Mouse (Mus musculus) neural tube, embryonic 12.5 days (tissue): ENCODE data around the gene Gpr160. TPM values are rescaled to one million over a fixed set of nuclear protein-coding genes. Genes with fewer than 3 reads are reported as not detected.

Source experiments
- ATAC-seq: fragments of 200-750 bp; cut with Nextera tagmentation; 2 replicates; pipeline ENCODE4 v1.8.0; 2017; ENCODE audit warnings: low read depth, mild to moderate bottlenecking, moderate TSS enrichment, moderate library complexity; ENCODE audit not compliant: low FRiP score
- H3K27ac ChIP-seq: fragments of 300-500 bp; sonication (generic); 2 replicates; pipeline ENCODE4 v1.5.1; 2016
- H3K27me3 ChIP-seq: fragments of 300-500 bp; sonication (generic); replicated peaks from 2 replicates; pipeline ENCODE4 v1.6.1; 2016; ENCODE audit warnings: mild to moderate bottlenecking
- H3K36me3 ChIP-seq: fragments of 300-500 bp; sonication (generic); 2 replicates; pipeline ENCODE4 v1.6.1; 2016; ENCODE audit warnings: mild to moderate bottlenecking
- H3K4me1 ChIP-seq: fragments of 300-500 bp; sonication (generic); 2 replicates; pipeline ENCODE4 v1.6.1; 2016
- H3K4me2 ChIP-seq: fragments of 300-500 bp; sonication (generic); replicated peaks from 2 replicates; pipeline ENCODE4 v1.6.1; 2016; ENCODE audit warnings: mild to moderate bottlenecking
- H3K4me3 ChIP-seq: fragments of 300-500 bp; sonication (generic); 2 replicates; pipeline ENCODE4 v1.5.1; 2016
- H3K9ac ChIP-seq: fragments of 300-500 bp; sonication (generic); 2 replicates; pipeline ENCODE4 v1.6.1; 2016; ENCODE audit warnings: mild to moderate bottlenecking
- H3K9me3 ChIP-seq: fragments of 300-500 bp; sonication (generic); 2 replicates; pipeline ENCODE4 v1.6.1; 2016; ENCODE audit warnings: mild to moderate bottlenecking
- WGBS: fragments of 180-500 bp; shearing (Covaris S2); methylation state at CpG from one replicate; pipeline ENCODE4 v1.1.7; 2016; 5-methylcytosine and 5-hydroxymethylcytosine counted together
- polyA plus RNA-seq: library from polyadenylated mRNA; unstranded; fragments of >200 nt; fragmentation: Nextera tagmentation; extraction: Ambion mirVana; gene quantifications from 2 replicates; pipeline ENCODE4 v1.2.1, GENCODE M21; 2016

Gpr160 gene
- polyA plus RNA-seq, 1 experiment from 2014 or later: 1.9 TPM

DNA sequence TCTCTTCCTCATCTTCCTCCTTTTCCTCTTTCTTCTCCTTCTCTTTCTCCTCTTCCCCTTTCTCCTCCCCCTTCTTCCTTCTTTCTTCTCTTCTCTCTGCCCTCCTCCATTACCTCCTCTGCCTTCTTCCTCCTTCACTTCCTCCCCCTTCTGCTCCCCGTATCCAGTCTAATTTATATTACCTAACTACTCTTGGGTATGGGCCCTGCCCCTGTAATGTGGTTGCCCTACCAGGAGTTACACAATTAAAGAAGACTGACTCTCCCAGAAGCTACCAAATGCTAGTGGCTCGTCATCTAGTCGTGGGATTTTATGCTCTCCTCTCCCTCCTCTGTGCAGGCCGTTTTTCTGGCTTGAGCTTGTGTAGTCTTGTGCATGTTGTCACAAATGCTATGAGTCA, 5.0 kb downstream of the Gpr160 start:
- no peak overlapping the region for H3K4me2 ChIP-seq
- H3K27ac ChIP-seq: no peak overlapping the region
- peaks cover 5% of the 10 kb centered on the region; the same call in 1 of the 2 replicates for H3K4me1 ChIP-seq
- H3K27me3 ChIP-seq: peaks cover 13% of the 10 kb centered on the region
- WGBS: 85% methylated on average over 4 of the region's 4 CpGs
- H3K4me3 ChIP-seq: no peak overlapping the region
- no peaks in the 10 kb centered on the region for H3K36me3 ChIP-seq
- ATAC-seq: no peak
- H3K9me3 ChIP-seq: no peaks in the 10 kb centered on the region
- H3K9ac ChIP-seq: no peak overlapping the region

DNA sequence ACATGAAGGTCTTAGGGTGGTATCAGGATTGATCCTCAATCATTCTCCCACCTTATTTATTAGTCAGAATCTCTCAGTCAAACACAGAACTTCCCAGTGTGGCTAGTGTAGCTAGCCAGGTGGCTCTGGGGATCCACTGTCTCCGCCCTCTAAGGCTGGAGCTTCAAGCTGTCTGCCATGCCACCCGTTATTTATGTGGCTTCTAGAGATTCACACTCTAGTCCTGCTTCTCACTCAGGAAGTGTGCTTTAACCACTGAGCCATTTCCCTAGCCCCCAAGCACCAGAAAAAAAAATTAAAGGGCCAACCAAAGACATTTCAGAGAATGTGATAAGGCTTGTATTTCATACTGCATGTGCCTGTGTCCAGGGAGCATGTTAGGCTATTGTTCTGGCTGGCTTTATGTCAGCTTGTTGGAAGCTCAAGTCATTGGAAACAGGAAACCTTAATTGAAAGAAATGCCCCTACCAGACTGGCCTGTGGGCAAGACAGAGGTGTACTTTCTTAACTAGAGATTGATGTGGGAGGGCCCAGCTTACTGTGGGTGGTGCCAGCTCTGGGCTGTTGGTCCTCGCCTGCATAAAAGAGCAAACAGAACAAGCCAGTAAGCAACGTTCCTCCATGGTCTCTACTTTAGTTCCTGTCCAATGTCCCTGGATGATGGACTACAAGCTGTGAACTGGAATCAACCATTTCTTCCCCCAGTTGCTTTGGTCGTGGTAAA, 8.1 kb downstream of the Gpr160 start:
- no peaks in the 10 kb centered on the region for H3K27me3 ChIP-seq
- 71% methylated on average over 5 of the region's 5 CpGs for WGBS
- no peak overlapping the region for H3K4me3 ChIP-seq
- no peaks in the 10 kb centered on the region for H3K4me1 ChIP-seq
- H3K4me2 ChIP-seq: no peak overlapping the region
- H3K9ac ChIP-seq: no peak overlapping the region
- H3K9me3 ChIP-seq: no peaks in the 10 kb centered on the region
- H3K36me3 ChIP-seq: no peaks in the 10 kb centered on the region
- ATAC-seq: no peak
- H3K27ac ChIP-seq: no peak overlapping the region

DNA sequence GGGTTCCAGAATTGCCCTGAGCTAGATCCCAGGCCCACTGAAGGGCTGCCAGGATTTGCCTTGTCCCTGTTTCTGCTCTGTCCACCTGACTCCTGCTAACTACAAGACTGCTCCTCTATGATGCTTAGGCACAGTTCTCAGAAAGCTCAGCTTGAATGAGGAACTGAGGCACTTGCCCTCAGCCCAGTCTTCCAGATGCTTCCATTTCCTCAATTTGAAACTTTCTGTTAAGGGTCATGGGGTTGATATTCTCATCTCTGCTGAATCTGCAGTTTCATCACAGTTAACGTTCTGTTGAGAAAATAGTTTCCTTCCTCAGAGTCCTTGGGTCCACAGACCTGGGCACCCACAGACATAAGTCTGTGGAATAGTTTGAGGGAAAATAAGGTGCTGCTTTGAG, 8.9 kb downstream of the Gpr160 start:
- 81% methylated on average over 1 of the region's 1 CpGs for WGBS
- no peak overlapping the region for H3K4me2 ChIP-seq
- H3K9ac ChIP-seq: no peak overlapping the region
- no peaks in the 10 kb centered on the region for H3K36me3 ChIP-seq
- no peaks in the 10 kb centered on the region for H3K4me1 ChIP-seq
- H3K9me3 ChIP-seq: no peaks in the 10 kb centered on the region
- H3K27ac ChIP-seq: no peak overlapping the region
- H3K27me3 ChIP-seq: no peaks in the 10 kb centered on the region
- no peak overlapping the region for H3K4me3 ChIP-seq
- ATAC-seq: no peak

DNA sequence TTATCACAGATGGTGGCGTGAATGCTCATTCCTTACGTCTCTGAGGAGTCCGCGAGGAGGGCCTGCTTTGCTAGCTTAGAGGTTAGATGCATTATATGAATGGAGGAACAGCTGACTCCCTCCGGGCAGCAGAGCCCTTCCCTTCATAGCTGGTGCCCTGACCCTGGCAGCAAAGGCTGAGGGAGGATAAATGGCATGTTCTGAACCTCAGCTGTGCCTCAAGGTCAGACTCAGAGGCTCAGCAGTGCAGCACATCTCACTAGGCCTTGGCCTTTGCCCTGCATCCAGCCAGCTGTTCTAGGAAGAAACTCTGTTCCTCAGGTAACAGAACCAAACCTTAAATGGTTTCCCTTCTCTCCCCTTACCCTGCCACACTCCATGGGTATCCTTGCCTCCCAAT, 12.4 kb downstream of the Gpr160 start:
- Histone ChIP-seq H3K36me3 (no peaks in the 10 kb centered on the region), H3K4me1 (no peaks in the 10 kb centered on the region), H3K9ac (no peak overlapping the region), H3K27ac (no peak overlapping the region), H3K4me3 (no peak overlapping the region), H3K9me3 (no peaks in the 10 kb centered on the region), H3K27me3 (no peaks in the 10 kb centered on the region), H3K4me2 (no peak overlapping the region)
- WGBS: 80% methylated on average over 5 of the region's 5 CpGs
- no peak for ATAC-seq

DNA sequence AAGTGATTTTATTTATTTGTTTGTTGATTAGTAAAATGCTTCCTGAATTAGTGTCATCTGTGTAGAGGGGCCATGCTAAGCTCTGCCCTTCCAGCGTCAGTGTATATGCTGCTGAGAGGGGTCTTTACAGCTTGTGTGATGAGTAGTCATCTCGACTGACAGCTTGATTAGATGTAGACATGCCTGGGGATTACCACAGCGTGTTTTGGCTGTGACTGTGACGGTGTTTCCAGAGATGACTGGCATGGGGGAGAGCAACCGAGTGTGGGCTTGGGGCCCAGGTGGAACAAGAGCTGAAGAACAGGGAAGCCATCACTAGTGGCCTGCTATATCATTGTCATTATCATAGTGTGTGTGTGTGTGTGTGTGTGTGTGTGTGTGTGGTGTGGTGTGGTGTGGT, 12.9 kb downstream of the Gpr160 start:
- no peaks in the 10 kb centered on the region for H3K36me3 ChIP-seq
- H3K4me3 ChIP-seq: no peak overlapping the region
- 80% methylated on average over 5 of the region's 5 CpGs for WGBS
- H3K4me1 ChIP-seq: no peaks in the 10 kb centered on the region
- ATAC-seq: no peak
- H3K27me3 ChIP-seq: no peaks in the 10 kb centered on the region
- no peak overlapping the region for H3K4me2 ChIP-seq
- H3K27ac ChIP-seq: no peak overlapping the region
- H3K9ac ChIP-seq: no peak overlapping the region
- no peaks in the 10 kb centered on the region for H3K9me3 ChIP-seq

DNA sequence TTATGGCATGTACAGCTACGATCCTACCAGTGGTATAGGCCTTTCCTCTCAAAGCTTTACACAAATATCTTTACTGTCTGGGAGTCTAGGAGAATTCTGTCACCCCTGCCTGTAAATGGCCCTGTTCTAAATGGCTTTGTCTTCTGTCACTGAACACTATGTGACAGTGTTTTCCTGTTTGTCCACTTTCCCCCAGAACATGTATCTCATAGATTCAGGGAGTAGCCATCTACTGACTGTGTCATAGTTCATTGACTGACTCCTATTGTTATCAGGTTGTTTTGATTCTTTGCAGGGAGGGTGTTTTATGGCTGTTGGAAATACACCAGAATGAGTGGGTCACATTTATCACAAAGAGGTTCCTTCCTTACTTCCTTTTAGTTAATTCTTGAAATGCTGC, 14.2 kb downstream of the Gpr160 start:
- Histone ChIP-seq H3K9ac (no peak overlapping the region), H3K27ac (no peak overlapping the region), H3K4me3 (no peak overlapping the region), H3K9me3 (no peaks in the 10 kb centered on the region), H3K4me1 (no peaks in the 10 kb centered on the region), H3K36me3 (no peaks in the 10 kb centered on the region), H3K27me3 (no peaks in the 10 kb centered on the region), H3K4me2 (no peak overlapping the region)
- 96% methylated on average over 1 of the region's 1 CpGs for WGBS
- ATAC-seq: no peak

DNA sequence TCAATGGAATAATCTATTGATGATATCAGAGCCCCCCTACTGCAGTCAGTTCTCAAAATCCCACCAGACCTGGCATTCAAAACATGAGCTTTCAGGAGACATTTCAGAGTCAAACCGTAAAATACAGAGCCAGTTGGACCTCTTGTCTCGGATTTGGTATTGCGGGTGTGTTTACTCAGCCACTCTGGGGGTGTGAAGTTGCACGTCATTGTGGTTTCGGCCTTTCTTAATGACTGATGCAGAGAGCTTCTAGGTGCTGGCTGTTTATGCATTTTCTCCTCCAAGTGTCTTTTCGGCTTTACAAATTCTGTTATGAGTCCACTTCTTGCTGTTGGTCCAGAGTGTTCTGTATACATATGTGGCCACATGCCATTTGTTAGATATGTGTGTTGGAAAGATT, 21.0 kb downstream of the Gpr160 start:
- Histone ChIP-seq H3K36me3 (no peaks in the 10 kb centered on the region), H3K9ac (no peak overlapping the region), H3K4me2 (no peak overlapping the region), H3K27me3 (no peaks in the 10 kb centered on the region), H3K27ac (no peak overlapping the region), H3K4me3 (no peak overlapping the region), H3K4me1 (no peaks in the 10 kb centered on the region), H3K9me3 (no peaks in the 10 kb centered on the region)
- WGBS: 85% methylated on average over 6 of the region's 6 CpGs
- ATAC-seq: no peak

DNA sequence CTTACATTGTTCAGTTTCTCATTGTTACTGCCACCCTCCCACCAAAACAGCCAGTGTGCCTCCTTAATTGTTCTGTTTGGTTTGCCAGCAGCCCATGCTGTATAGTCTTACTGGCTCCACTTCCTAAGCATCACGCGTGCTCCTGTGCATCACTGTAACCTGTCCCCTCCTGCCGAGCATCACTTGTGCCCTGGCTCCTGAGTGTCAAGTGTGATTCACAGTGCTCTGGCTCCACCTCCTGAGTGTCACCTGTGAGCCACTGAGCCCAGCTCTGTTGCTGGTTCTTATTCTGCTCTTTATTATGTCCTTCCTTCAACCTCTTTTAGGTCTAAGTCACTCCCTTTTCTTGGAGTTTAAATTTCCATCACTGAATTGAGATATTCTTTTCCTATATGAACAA, 31.7 kb downstream of the Gpr160 start:
- Histone ChIP-seq H3K9me3 (no peaks in the 10 kb centered on the region), H3K9ac (no peak overlapping the region)
- ATAC-seq: no peak

DNA sequence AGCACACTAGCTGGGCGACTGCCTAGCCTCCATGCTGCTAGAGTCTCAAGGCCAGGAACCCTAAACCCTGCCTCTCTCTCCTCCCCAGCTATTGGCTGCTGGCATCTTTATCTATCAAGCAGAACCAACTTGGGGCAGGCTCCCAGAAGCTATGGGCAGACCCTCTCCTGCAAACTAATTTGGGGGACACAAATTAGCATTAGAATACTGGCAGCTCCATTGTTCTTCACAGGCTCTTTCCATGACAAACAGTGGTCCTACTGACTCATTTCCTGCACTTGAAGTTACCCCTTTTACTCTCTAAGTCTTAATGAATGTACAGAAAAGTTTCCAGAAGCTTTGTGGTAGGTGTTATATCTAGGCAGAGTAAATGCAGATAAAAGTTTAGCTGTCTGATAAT, 33.3 kb downstream of the Gpr160 start:
- H3K27ac ChIP-seq: no peak overlapping the region
- H3K36me3 ChIP-seq: peaks cover 5% of the 10 kb centered on the region; the same call in 1 of the 2 replicates
- no peak overlapping the region for H3K9ac ChIP-seq
- H3K9me3 ChIP-seq: no peaks in the 10 kb centered on the region
- ATAC-seq: no peak
- no peaks in the 10 kb centered on the region; the same call in 1 of the 2 replicates for H3K4me1 ChIP-seq
- H3K4me2 ChIP-seq: no peak overlapping the region
- WGBS: 24% methylated on average over 1 of the region's 1 CpGs
- no peaks in the 10 kb centered on the region for H3K27me3 ChIP-seq
- no peak overlapping the region for H3K4me3 ChIP-seq

More for the DNA sequence above, 31.7 kb downstream of the Gpr160 start:
- Histone ChIP-seq H3K4me3 (no peak overlapping the region), H3K4me2 (no peak overlapping the region), H3K27me3 (no peaks in the 10 kb centered on the region), H3K4me1 (no peaks in the 10 kb centered on the region; the same call in 1 of the 2 replicates), H3K36me3 (no peaks in the 10 kb centered on the region), H3K27ac (no peak overlapping the region)
- WGBS: 94% methylated on average over 3 of the region's 3 CpGs

DNA sequence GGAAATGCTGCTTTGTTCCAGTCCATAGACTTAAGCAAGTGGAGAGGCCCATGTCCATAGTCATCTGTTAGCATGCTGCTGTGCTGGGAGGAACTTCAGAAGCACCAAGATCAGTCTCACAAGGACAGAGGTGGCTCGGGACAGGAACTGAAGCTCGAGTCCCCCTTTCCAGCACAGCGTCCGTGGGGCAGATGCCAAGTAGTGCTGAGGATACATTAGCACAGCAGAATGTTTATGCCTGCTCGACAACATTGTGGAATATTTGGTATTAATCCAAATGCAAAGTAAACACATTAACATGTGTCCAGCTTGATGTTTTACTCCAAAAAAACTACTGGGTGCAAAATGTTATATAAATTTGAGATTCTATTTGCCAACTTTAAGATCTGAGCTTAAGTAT, 41.0 kb downstream of the Gpr160 start:
- Histone ChIP-seq H3K9ac (no peak overlapping the region), H3K4me3 (no peak overlapping the region), H3K36me3 (peaks cover 14% of the 10 kb centered on the region), H3K4me2 (no peak overlapping the region), H3K4me1 (no peaks in the 10 kb centered on the region), H3K27me3 (no peaks in the 10 kb centered on the region), H3K9me3 (no peaks in the 10 kb centered on the region), H3K27ac (no peak overlapping the region)
- ATAC-seq: no peak
- 93% methylated on average over 5 of the region's 5 CpGs for WGBS

DNA sequence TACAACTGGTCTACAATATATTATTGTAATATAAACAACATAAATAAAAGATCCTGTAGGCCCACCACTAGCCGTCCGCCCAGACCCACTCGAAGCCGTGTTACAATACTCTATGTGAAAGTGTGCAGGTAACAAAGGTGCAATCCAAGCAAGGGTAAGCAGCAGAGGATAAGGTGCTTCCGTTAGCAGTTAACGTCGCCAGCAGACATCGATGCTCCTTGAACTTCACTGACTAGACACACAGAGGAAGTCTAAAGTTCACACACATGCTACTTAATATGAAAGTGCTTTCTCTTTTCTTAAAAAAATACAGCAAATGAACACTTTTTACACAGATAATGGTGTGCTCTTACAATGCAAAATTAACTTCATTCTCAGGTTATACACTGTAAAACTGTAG, 43.7 kb downstream of the Gpr160 start:
- H3K27me3 ChIP-seq: no peaks in the 10 kb centered on the region
- no peaks in the 10 kb centered on the region for H3K9me3 ChIP-seq
- H3K4me2 ChIP-seq: no peak overlapping the region
- no peak overlapping the region for H3K27ac ChIP-seq
- no peak overlapping the region for H3K4me3 ChIP-seq
- H3K4me1 ChIP-seq: no peaks in the 10 kb centered on the region
- WGBS: 97% methylated on average over 8 of the region's 8 CpGs
- no peak overlapping the region for H3K9ac ChIP-seq
- H3K36me3 ChIP-seq: peaks cover 14% of the 10 kb centered on the region
- no peak for ATAC-seq

DNA sequence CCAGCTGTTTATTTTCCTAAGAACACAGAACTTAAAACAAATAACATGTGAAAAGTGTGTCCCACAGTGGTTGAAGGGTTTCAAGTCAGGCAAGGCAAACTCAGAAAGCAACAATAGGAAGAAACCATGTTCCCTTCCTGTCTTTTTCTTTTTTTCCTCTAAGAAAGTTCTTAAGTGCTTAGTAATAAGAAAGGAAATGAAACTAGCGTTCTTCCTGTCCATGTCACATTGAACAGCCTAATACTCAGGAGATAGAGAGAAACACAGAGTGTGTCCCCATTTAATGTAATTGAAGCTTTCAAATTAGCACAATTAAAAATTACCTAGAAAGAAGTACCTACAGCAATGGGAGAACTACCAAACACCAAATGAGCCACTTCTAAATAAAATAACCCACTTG, 48.9 kb downstream of the Gpr160 start:
- Histone ChIP-seq H3K36me3 (peaks cover 25% of the 10 kb centered on the region), H3K27me3 (no peaks in the 10 kb centered on the region), H3K9ac (no peak overlapping the region), H3K4me2 (no peak overlapping the region), H3K9me3 (no peaks in the 10 kb centered on the region), H3K27ac (no peak overlapping the region), H3K4me1 (no peaks in the 10 kb centered on the region), H3K4me3 (no peak overlapping the region)
- ATAC-seq: no peak
- WGBS: 95% methylated on average over 1 of the region's 1 CpGs

DNA sequence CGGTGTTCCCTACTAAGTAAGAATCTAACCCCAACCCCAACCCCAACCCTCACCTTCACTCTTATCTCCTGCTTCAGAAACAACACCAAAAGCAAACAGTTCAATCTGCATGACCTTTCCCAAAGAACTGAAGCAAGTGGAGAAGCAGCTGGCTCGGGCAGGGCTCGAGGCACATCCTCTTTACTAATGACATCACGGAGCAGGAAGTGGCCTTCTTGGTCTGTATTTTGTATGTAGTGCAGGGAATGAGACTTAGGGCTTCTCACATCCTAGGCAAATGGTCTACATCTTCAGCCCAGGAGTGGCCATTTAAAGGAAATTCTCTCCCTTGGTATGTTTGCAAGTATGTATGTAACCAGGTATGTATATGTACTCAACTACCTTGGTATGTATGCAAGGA, 61.4 kb downstream of the Gpr160 start:
- ATAC-seq: no peak

More for the DNA sequence above, 61.4 kb downstream of the Gpr160 start:
- no peak overlapping the region for H3K9ac ChIP-seq
- H3K27me3 ChIP-seq: no peaks in the 10 kb centered on the region
- H3K4me1 ChIP-seq: no peaks in the 10 kb centered on the region
- H3K9me3 ChIP-seq: no peaks in the 10 kb centered on the region
- no peak overlapping the region for H3K27ac ChIP-seq
- no peak overlapping the region for H3K4me2 ChIP-seq
- WGBS: 90% methylated on average over 4 of the region's 4 CpGs
- no peak overlapping the region for H3K4me3 ChIP-seq
- H3K36me3 ChIP-seq: peaks cover 39% of the 10 kb centered on the region
